Mouse (Mus musculus) stomach, embryonic 14.5 days (tissue): Measurements from ENCODE around the gene Arhgap29. TPM values are rescaled to one million over a fixed set of nuclear protein-coding genes. Genes with fewer than 3 reads are reported as not detected.

ENCODE experiments used
- ATAC-seq: fragments of 200-750 bp; cut with Nextera tagmentation; 2 replicates; pipeline ENCODE4 v1.8.0; 2017; ENCODE audit warnings: low read depth, moderate TSS enrichment; ENCODE audit not compliant: insufficient number of reproducible peaks, insufficient read depth, low FRiP score
- H3K27ac ChIP-seq: fragments of 300-500 bp; sonication (generic); 2 replicates; pipeline ENCODE4 v1.5.1; 2014; ENCODE audit warnings: mild to moderate bottlenecking, low read length, moderate library complexity, mixed read lengths
- H3K27me3 ChIP-seq: fragments of 300-500 bp; sonication (generic); 2 replicates; pipeline ENCODE4 v1.6.1; 2014; ENCODE audit warnings: low read length, control low read depth, mixed read lengths; ENCODE audit not compliant: control insufficient read depth, insufficient read depth
- H3K36me3 ChIP-seq: fragments of 300-500 bp; sonication (generic); 2 replicates; pipeline ENCODE4 v1.6.1; 2014; ENCODE audit warnings: mild to moderate bottlenecking, control low read depth, low read length, moderate library complexity, mixed read lengths; ENCODE audit not compliant: control insufficient read depth, insufficient read depth
- H3K4me1 ChIP-seq: fragments of 300-500 bp; sonication (generic); 2 replicates; pipeline ENCODE4 v1.6.1; 2014; ENCODE audit warnings: low read length, control low read depth, mixed read lengths; ENCODE audit not compliant: control insufficient read depth, insufficient read depth
- H3K4me2 ChIP-seq: fragments of 300-500 bp; sonication (generic); replicated peaks from 2 replicates; pipeline ENCODE4 v1.6.1; 2014; ENCODE audit warnings: low read depth, low read length, control low read depth
- H3K4me3 ChIP-seq: fragments of 300-500 bp; sonication (generic); 2 replicates; pipeline ENCODE4 v1.5.1; 2014; ENCODE audit warnings: low read depth, low read length, control low read depth
- H3K9ac ChIP-seq: fragments of 300-500 bp; sonication (generic); replicated peaks from 2 replicates; pipeline ENCODE4 v1.6.1; 2014; ENCODE audit warnings: low read depth, mild to moderate bottlenecking, control low read depth, low read length, moderate library complexity, mixed read lengths
- H3K9me3 ChIP-seq: fragments of 300-500 bp; sonication (generic); 2 replicates; pipeline ENCODE4 v1.6.1; 2016; ENCODE audit warnings: low read depth, low read length, control low read depth; ENCODE audit not compliant: control insufficient read depth
- WGBS: fragments of 180-500 bp; shearing (Covaris S2); extraction: QIAGEN DNeasy Blood & Tissue Kit; methylation state at CpG from one replicate; pipeline ENCODE4 v1.1.7; 2014; 5-methylcytosine and 5-hydroxymethylcytosine counted together
- polyA plus RNA-seq: library from polyadenylated mRNA; unstranded; fragments of >200 nt; fragmentation: Nextera tagmentation; extraction: Ambion mirVana; gene quantifications from 2 replicates; pipeline ENCODE4 v1.2.1, GENCODE M21; 2014

Arhgap29 gene
- polyA plus RNA-seq, 1 experiment from 2014 or later = 59.9 TPM

- Histone ChIP-seq H3K4me1 (no peaks in the 10 kb centered on the region), H3K4me3 (no peak overlapping the region), H3K9ac (no peak overlapping the region), H3K27me3 (no peaks in the 10 kb centered on the region), H3K36me3 (no peaks in the 10 kb centered on the region), H3K4me2 (no peak overlapping the region), H3K9me3 (no peaks in the 10 kb centered on the region), H3K27ac (no peak overlapping the region)
- 56% methylated on average over 13 of the region's 13 CpGs for WGBS
- ATAC-seq = no peak
Measured at GRCm38 (mm10) chr3:122064556-122065410, 112.4 kb downstream of the Arhgap29 start.

Other genes starting within 250 kb of the Arhgap29 start
- 22.3 and 24.9 TPM in 2 replicates for gene F3, start 229.0 kb upstream of the Arhgap29 start, polyA plus RNA-seq
- 86.0 and 86.2 TPM in 2 replicates for gene Abcd3, start 137.2 kb upstream of the Arhgap29 start, polyA plus RNA-seq
- gene Abca4, start 91.9 kb downstream of the Arhgap29 start, polyA plus RNA-seq = 0.67 and 0.91 TPM in 2 replicates